Mouse (Mus musculus): ENCODE measurements around the gene Dennd5b. TPM values are rescaled to one million over a fixed set of nuclear protein-coding genes. Genes with fewer than 3 reads are reported as not detected.
"Not testable (repeated sequence)": the region's sequence is repeated elsewhere in the genome, so short reads cannot be mapped to it uniquely, and the experiment has no call there.

Gene Dennd5b
- under 1 TPM; 0.23 to 0.66 (median 0.57) TPM for polyA plus RNA-seq (2017; shearing (Covaris generic))

GRCm38 (mm10) chr6:149101076-149101942 lies at the start of gene Dennd5b:
Gene Dennd5b (minus strand): TSS chr6:149101680.
- ATAC-seq: peak; percentile 32

- no peak for ATAC-seq
These were observed 47.2 kb upstream of the Dennd5b start for GRCm38 (mm10) chr6:149148436-149149229.

- no peak for ATAC-seq
These were observed 43.7 kb upstream of the Dennd5b start for GRCm38 (mm10) chr6:149145143-149145542.

- ATAC-seq: peak; percentile 94
These were observed 40.1 kb upstream of the Dennd5b start for GRCm38 (mm10) chr6:149141393-149142173.

GRCm38 (mm10) chr6:149139471-149139870 lies 38.0 kb upstream of the Dennd5b start, which contains the start of gene Etfbkmt:
Gene Etfbkmt (plus strand): TSS chr6:149139849.
- ATAC-seq: no peak

GRCm38 (mm10) chr6:149139011-149139410 lies 37.5 kb upstream of the Dennd5b start:
- ATAC-seq: no peak

GRCm38 (mm10) chr6:149137936-149138335 lies 36.5 kb upstream of the Dennd5b start:
- ATAC-seq: no peak

- no peak for ATAC-seq
These were observed 34.2 kb upstream of the Dennd5b start for GRCm38 (mm10) chr6:149135631-149136030.

- no peak for ATAC-seq
These were observed 33.1 kb upstream of the Dennd5b start for GRCm38 (mm10) chr6:149134391-149135150.

- peak; percentile 97 for ATAC-seq
These were observed 31.0 kb upstream of the Dennd5b start for GRCm38 (mm10) chr6:149132311-149133077.

- ATAC-seq: no peak
These were observed 29.6 kb upstream of the Dennd5b start for GRCm38 (mm10) chr6:149131111-149131510.

GRCm38 (mm10) chr6:149129870-149130269 lies 28.4 kb upstream of the Dennd5b start, which contains the start of gene Gm10203:
Gene Gm10203 (plus strand): TSS chr6:149130170.
- not testable (repeated sequence) for ATAC-seq

GRCm38 (mm10) chr6:149126675-149127074 lies 25.2 kb upstream of the Dennd5b start:
- peak; percentile 84 for ATAC-seq

- no peak for ATAC-seq
These were observed 21.6 kb upstream of the Dennd5b start for GRCm38 (mm10) chr6:149123042-149123441.

- peak; percentile 92 for ATAC-seq
These were observed 18.4 kb upstream of the Dennd5b start for GRCm38 (mm10) chr6:149119853-149120252.

GRCm38 (mm10) chr6:149118935-149119334 lies 17.5 kb upstream of the Dennd5b start:
- no peak for ATAC-seq

- no peak for ATAC-seq
These were observed 15.5 kb upstream of the Dennd5b start for GRCm38 (mm10) chr6:149116992-149117391.

- ATAC-seq: no peak
These were observed 7.4 kb upstream of the Dennd5b start for GRCm38 (mm10) chr6:149108909-149109308.

GRCm38 (mm10) chr6:149107615-149108014 lies 6.1 kb upstream of the Dennd5b start:
- no peak for ATAC-seq

- no peak for ATAC-seq
These were observed 2.0 kb upstream of the Dennd5b start for GRCm38 (mm10) chr6:149103451-149103850.

GRCm38 (mm10) chr6:149101943-149102243 lies 413 bp upstream of the Dennd5b start:
- peak; percentile 25 for ATAC-seq
